ENCODE assay signal across 20 mouse cellular contexts in the genomic region with DNA sequence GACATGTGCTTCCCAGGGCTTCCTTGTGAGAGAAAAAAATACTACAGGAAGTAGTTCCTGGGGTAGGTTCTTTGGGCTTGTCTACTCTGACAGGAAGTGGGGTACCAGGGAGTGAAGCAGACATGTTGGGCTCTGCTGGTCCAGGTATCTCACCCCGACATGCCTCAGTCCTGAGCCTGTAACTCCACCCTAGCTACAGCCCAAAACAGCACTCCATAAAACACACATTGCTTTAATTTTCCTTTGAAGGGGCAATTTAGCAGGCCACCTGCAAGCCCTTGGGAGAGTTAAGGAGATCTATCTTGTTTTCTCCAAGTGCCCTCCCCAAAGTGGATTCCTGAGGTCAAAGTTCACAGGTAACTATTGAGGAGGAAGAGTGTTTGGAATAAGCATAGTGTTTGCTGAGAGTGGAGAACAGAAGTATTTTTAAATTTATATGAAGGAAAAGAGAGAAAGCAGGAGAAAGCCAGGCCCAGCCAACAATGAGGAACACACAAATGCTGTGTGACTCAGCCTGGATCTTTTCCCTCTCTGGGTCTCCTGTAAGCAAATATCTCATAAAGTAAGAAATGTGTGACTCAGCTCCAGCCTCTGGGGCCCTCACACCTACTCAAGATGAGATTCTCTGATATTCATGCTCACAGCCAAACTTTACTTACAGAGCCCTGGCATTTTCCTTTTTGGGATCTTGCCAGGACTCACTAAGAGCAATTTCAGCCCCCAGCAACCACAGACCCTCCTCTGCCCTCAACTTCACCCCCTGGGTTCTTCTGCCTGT. TPM values are rescaled to one million over a fixed set of nuclear protein-coding genes. Genes with fewer than 3 reads are reported as not detected.
DNase-seq lines count a peak whose midpoint lies in the region; ATAC-seq and TF ChIP-seq lines count a peak whose summit lies in the region.
"Had no signal": no experiment of that assay in that cellular context is flagged by ENCODE, and none has a peak within 500 bp of the region (broad histone marks: within the 10 kb centered on the region; RNA-seq: fewer than 3 reads in every experiment).

No protein-coding gene starts in this region.

- DNase-seq in lung, embryonic 14.5 days: peak; percentile 33
- no peak for DNase-seq in lung, postnatal 0 days (ENCODE audit: low spot score)
- peak; percentile 55 for DNase-seq in MN1 (ENCODE audit: low spot score)
- DNase-seq in forelimb bud, embryonic 11.5 days (ENCODE audit: low read depth, low spot score): peak; percentile 56
- no peak for DNase-seq in testis, postnatal 10 days (ENCODE audit: low spot score)
- no peak for DNase-seq in forebrain, embryonic 11.5 days (ENCODE audit: low spot score)
- DNase-seq: adrenal gland, postnatal 25 days; cerebellum, adult 2 months; gastrocnemius, postnatal 25 days; kidney, postnatal 25 days; layer of hippocampus, adult 9-11 months; lung, adult 18-20 months; lung, postnatal 4 days; thymus, postnatal 36 days had no signal

- peaks cover 8% of the 10 kb centered on the region for H3K4me1 ChIP-seq in lung, embryonic 14.5 days (ENCODE audit: insufficient read depth)
- no peaks in the 10 kb centered on the region for H3K4me1 ChIP-seq in lung, postnatal 0 days (ENCODE audit: insufficient read depth, low read depth, low read length)
- peaks cover 36% of the 10 kb centered on the region for H3K4me1 ChIP-seq in neural tube, embryonic 15.5 days
- no peaks in the 10 kb centered on the region for H3K4me1 ChIP-seq in forebrain, embryonic 11.5 days (replicated peaks; ENCODE audit: control insufficient read depth, insufficient read depth, low read length)
- H3K4me1 ChIP-seq: hindbrain, embryonic 12.5 days; midbrain, embryonic 10.5 days had no signal

- H3K27ac ChIP-seq in lung, embryonic 14.5 days (ENCODE audit: low read depth): no peak overlapping the region
- no peak overlapping the region for H3K27ac ChIP-seq in lung, postnatal 0 days (ENCODE audit: low read length)
- peak overlapping the region; percentile 52; the same call in 1 of the 2 replicates for H3K27ac ChIP-seq in neural tube, embryonic 15.5 days (replicated peaks)
- H3K27ac ChIP-seq in forebrain, embryonic 11.5 days (ENCODE audit: low read depth, low read length): no peak overlapping the region
- H3K27ac ChIP-seq: hindbrain, embryonic 12.5 days; midbrain, embryonic 10.5 days had no signal

- no peaks in the 10 kb centered on the region for H3K36me3 ChIP-seq in lung, embryonic 14.5 days (ENCODE audit: insufficient read depth)
- no peaks in the 10 kb centered on the region for H3K36me3 ChIP-seq in lung, postnatal 0 days (ENCODE audit: insufficient read depth, low read length)
- 0 out of 2 replicates have a peak, but pooled peaks cover 3% of the 10 kb centered on the region for H3K36me3 ChIP-seq in neural tube, embryonic 15.5 days
- H3K36me3 ChIP-seq in forebrain, embryonic 11.5 days (ENCODE audit: control insufficient read depth, insufficient read depth, low read length): no peaks in the 10 kb centered on the region
- H3K36me3 ChIP-seq: hindbrain, embryonic 12.5 days; midbrain, embryonic 10.5 days had no signal

- H3K4me3 ChIP-seq in lung, embryonic 14.5 days (ENCODE audit: low read depth, low read length): no peak overlapping the region
- no peak overlapping the region for H3K4me3 ChIP-seq in lung, postnatal 0 days (ENCODE audit: low read depth, low read length)
- no peak overlapping the region for H3K4me3 ChIP-seq in neural tube, embryonic 15.5 days (replicated peaks)
- no peak overlapping the region for H3K4me3 ChIP-seq in forebrain, embryonic 11.5 days (ENCODE audit: low read depth, low read length)
- H3K4me3 ChIP-seq: hindbrain, embryonic 12.5 days; midbrain, embryonic 10.5 days had no signal

- no peak for TF ChIP-seq CTCF in lung, embryonic 14.5 days (IDR thresholded peaks at IDR 0.05; ENCODE audit: low read depth)
- TF ChIP-seq CTCF in lung, postnatal 0 days (IDR thresholded peaks at IDR 0.05): no peak

- H3K9me3 ChIP-seq in lung, embryonic 14.5 days (ENCODE audit: low read depth, low read length): no peaks in the 10 kb centered on the region
- no peaks in the 10 kb centered on the region for H3K9me3 ChIP-seq in lung, postnatal 0 days (ENCODE audit: low read length)
- no peaks in the 10 kb centered on the region for H3K9me3 ChIP-seq in neural tube, embryonic 15.5 days (replicated peaks)
- H3K9me3 ChIP-seq in forebrain, embryonic 11.5 days (ENCODE audit: control insufficient read depth, low read length): peaks cover 3% of the 10 kb centered on the region; the same call in 1 of the 2 replicates
- H3K9me3 ChIP-seq: hindbrain, embryonic 12.5 days; midbrain, embryonic 10.5 days had no signal

- ATAC-seq in lung, embryonic 14.5 days (ENCODE audit: insufficient read depth): no peak
- ATAC-seq in lung, postnatal 0 days: no peak
- no peak for ATAC-seq in neural tube, embryonic 15.5 days (ENCODE audit: low FRiP score)
- ATAC-seq in inflammation-experienced regulatory T-cells, adult 6 months: no peak
- no peak for ATAC-seq in forebrain, embryonic 11.5 days (replicated peaks; ENCODE audit: low FRiP score)
- ATAC-seq: activated CD4-positive, CD25-positive, alpha-beta regulatory T cell, adult 4 months; intestine, embryonic 16.5 days had no signal

- 0 out of 2 replicates have a peak, but pooled peaks cover 9% of the 10 kb centered on the region for H3K27me3 ChIP-seq in lung, embryonic 14.5 days (ENCODE audit: insufficient read depth, low read length)
- H3K27me3 ChIP-seq in lung, postnatal 0 days (replicated peaks; ENCODE audit: insufficient read depth, low read length): no peaks in the 10 kb centered on the region
- no peaks in the 10 kb centered on the region for H3K27me3 ChIP-seq in neural tube, embryonic 15.5 days (replicated peaks)
- no peaks in the 10 kb centered on the region for H3K27me3 ChIP-seq in forebrain, embryonic 11.5 days (ENCODE audit: control insufficient read depth, insufficient read depth, low read length)

- 37% methylated on average over 1 of the region's 1 CpGs for WGBS in lung, embryonic 14.5 days
- WGBS in lung, postnatal 0 days: 17% methylated on average over 1 of the region's 1 CpGs
- 54% methylated on average over 1 of the region's 1 CpGs for WGBS in neural tube, embryonic 15.5 days
- WGBS in forebrain, embryonic 11.5 days: 81% methylated on average over 1 of the region's 1 CpGs

- no peak overlapping the region for H3K9ac ChIP-seq in lung, embryonic 14.5 days
- H3K9ac ChIP-seq in lung, postnatal 0 days (replicated peaks; ENCODE audit: low read depth): no peak overlapping the region
- no peak overlapping the region for H3K9ac ChIP-seq in neural tube, embryonic 15.5 days (replicated peaks)
- H3K9ac ChIP-seq in forebrain, embryonic 11.5 days (ENCODE audit: low read length): no peak overlapping the region
- H3K9ac ChIP-seq: hindbrain, embryonic 12.5 days had no signal

- no peak overlapping the region for H3K4me2 ChIP-seq in lung, embryonic 14.5 days
- H3K4me2 ChIP-seq in lung, postnatal 0 days (replicated peaks; ENCODE audit: low read depth, low read length): no peak overlapping the region
- H3K4me2 ChIP-seq in neural tube, embryonic 15.5 days: no peak overlapping the region
- H3K4me2 ChIP-seq in forebrain, embryonic 11.5 days (ENCODE audit: low read depth, low read length, severe bottlenecking): no peak overlapping the region
- H3K4me2 ChIP-seq: hindbrain, embryonic 12.5 days had no signal

- no peak for TF ChIP-seq EP300 in lung, postnatal 0 days (IDR thresholded peaks at IDR 0.05)

RNA-seq across cellular contexts. Expression of a gene that starts 38.6 kb away (rescaled TPM):
- 18.0 and 18.1 TPM in 2 replicates for polyA plus RNA-seq in lung, embryonic 14.5 days (2014; fragmentation: Nextera tagmentation; extraction: Ambion mirVana)
- polyA plus RNA-seq in lung, postnatal 0 days (2015; fragmentation: Nextera tagmentation; extraction: Ambion mirVana): 10.5 and 12.2 TPM in 2 replicates
- polyA plus RNA-seq in neural tube, embryonic 15.5 days (2015; fragmentation: Nextera tagmentation; extraction: Ambion mirVana): 25.8 and 30.9 TPM in 2 replicates
- 1 to 10 TPM; 3.8 to 7.3 (median 6.4) TPM for polyA plus RNA-seq in inflammation-experienced regulatory T-cells, adult 6 months (2017; shearing (Covaris generic))
- polyA plus RNA-seq in forebrain, embryonic 11.5 days (2014; fragmentation: Nextera tagmentation; extraction: Ambion mirVana): 20.5 and 23.3 TPM in 2 replicates

Comparison
In these comparisons a context has a peak if more than half of its experiments do, and no peak if none do; other contexts are left out.
1. DNase-seq: peak in lung, embryonic 14.5 days (single experiment), MN1 (single experiment) and forelimb bud, embryonic 11.5 days (single experiment); none in lung, postnatal 0 days (single experiment), testis, postnatal 10 days (single experiment) and forebrain, embryonic 11.5 days (single experiment).